Mouse (Mus musculus): ENCODE measurements at regions not wholly inside any gene's neighbourhood (a gene's known extent, or its start where the extent isn't known, plus 50 kb on each side); places are given as distances from the start of the nearest gene placed in this dataset.
"Not testable (repeated sequence)": the region's sequence is repeated elsewhere in the genome, so short reads cannot be mapped to it uniquely, and the experiment has no call there.

DNA sequence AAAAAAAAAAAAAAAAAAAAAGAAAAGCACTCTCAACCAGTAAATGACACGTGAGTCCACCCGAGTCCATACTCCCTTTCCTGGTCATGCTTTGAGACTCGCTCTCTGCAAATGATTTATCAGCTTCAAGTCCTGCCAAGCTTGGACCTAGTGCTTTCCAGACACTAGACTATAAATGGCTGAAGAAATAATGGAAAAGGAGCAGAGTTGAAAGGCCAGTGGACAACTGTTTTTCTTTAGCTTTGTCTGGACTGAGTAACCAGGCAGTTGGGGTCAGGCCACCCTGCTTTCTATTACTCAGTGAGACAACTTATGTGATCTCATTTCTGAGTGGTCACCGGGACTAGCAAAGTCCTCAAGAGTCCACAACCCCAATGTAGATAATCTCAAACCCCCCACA lies 112.9 kb downstream of the Kcns3 start:
- no peak for DNase-seq (ENCODE audit: low spot score)

DNA sequence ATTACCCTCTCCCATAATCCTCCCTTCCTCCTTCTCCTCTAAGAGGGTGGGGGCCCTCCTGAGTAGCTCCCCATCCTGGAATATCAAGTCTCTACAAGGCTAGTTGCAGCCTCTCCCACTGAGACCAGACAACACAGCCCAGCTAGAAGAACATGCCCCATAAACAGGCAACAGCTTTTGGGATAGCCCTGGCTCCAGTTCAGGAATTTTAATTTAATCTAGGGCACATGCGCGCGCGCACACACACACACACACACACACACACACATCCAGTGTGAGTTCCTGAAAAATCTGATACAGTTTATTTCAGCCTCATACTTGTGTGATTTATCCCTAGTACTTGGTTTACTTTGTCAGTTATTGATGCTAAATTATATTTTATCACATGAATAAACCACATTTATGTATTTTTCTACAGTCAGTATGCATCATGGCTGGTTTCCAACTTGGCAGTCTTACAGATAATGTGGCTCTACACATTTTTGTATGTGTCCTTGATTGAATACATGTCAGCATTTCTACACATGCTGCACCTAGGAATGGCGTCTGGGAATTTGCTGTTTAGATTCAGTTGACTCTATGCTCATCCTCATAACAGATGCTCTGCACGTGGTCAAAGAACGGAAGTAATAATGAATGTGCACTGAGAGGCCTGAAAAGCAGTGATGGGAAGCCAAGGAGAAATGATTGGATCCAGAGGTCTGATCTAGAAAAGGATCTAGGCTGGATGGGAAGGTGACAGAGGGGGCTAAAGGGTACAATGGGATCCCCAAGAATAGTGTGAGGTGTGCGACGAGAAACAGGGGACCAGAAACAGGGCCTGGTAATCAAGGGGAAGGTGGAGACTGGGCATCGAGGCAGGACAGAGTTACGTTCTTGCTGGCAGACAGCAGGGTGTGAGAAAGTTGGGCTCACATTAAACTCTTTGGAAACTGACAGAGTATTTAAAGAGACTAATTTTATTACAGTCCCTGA lies 130.0 kb downstream of the Kcns3 start:
- no peak for DNase-seq (ENCODE audit: low spot score)

DNA sequence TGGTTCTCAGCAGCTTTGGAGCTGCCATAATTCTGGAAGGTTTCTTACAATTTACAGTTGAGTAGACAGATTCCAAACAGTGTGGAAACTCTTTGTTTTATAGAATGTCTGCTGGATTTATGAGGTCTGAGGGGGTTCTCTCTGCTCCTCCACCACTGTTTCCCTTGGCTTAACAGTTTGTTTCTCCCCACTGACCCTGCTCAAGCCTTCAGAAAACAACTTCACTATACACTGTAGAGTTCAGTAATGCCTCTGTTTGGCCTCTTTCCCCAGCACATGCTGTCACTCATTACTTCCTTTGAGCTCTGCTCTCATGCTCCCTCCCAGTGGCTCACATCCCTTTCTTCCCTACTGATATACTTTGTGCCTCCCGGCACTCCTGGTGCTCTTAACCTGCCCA lies 139.7 kb downstream of the Kcns3 start:
- no peak for DNase-seq (ENCODE audit: low spot score)

DNA sequence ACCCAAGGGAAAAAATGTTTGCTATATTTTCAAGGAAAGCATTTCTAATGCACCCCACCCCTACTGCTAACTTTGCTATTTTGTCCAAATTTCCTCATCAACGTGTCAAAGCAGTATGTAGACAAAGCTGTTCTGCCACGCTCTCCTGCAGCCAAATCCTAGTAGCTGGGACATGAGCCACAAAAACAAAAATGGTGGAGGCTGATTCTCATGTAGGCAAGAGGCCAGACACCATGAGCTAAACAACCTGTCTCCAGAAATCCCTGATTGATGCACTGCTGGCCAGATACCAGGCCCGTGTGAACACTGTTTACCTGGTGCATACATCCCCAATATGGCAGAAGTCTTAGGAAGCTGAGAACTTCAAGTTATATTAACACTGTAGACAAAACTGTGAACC lies 166.6 kb downstream of the Kcns3 start:
- DNase-seq (ENCODE audit: low spot score): no peak

DNA sequence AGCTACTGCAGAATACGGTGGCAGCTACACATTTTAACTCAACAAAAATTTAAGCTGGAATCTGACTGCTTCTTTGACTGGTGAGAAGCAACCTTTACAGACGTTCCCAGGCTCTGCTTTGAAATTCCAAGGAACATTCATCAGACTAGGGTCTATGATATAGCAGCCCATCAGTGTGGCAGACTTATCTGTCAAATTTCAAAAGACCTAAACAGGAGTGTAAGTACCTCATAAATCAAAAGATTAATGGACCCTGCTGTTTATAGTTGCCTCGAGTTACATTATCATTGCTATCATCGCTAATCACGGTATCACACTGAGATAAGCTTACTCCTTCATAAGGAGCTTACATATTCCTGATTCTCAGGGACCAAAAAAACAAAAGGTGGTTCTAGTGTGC lies 201.7 kb downstream of the Kcns3 start:
- no peak for DNase-seq (ENCODE audit: low spot score)

DNA sequence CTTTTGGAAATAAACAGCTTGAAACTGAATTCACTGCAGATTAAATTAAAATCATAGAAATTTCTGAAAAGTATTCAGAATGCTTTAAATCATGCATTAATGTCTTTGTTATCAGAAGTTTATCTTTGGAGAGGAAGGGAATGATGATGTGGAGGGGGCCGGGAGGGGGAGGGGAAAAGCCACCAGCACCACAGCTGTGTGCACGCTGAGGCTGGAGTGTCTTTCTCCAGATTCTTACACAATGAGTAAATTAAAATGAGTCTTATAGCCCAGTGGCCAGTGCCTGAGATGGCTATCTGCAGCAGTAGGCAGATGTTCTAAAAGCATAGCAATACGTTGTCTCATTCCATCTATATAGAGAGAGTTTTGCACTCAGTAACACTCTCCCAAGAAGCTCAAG lies 209.8 kb downstream of the Kcns3 start:
- no peak for DNase-seq (ENCODE audit: low spot score)

DNA sequence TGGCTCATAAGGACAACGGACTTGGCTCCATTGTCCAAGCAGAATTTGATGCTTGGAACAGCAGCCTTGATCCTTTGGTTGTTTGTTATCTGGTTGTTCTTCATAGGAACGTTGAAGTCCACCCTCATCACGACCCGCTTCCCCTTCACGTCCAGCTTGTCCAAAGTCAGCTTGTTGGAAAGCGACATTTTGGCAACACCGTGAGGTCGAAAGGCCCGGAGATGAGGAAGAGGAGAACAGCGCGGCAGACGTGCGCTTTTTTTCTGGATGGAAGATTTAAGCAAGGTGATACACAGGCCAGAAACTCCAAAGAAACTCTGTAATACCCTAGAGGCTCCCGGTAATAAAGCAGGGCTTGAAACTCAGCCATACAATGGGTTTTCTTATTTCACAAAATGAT lies 250.8 kb downstream of the Kcns3 start:
- not testable (repeated sequence) for DNase-seq (ENCODE audit: low spot score)

DNA sequence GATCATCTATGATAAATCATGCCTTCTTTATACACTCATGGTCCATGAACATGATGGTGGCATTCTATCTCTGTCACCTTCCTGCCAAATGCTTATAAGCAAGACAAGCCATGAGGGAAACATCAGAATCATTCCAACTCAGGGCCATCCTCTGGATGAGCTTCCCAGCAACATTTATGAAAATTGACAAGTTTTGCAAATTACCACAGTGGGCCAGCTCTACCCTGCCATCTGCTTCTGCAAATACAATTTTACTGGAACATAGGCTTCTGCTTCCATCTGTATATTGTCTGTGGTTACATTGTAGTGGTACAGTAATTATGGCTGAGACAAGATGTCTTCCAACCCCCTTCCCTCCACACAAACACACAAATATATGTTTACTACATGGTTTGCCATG lies 272.1 kb downstream of the Kcns3 start:
- no peak for DNase-seq (ENCODE audit: low spot score)

DNA sequence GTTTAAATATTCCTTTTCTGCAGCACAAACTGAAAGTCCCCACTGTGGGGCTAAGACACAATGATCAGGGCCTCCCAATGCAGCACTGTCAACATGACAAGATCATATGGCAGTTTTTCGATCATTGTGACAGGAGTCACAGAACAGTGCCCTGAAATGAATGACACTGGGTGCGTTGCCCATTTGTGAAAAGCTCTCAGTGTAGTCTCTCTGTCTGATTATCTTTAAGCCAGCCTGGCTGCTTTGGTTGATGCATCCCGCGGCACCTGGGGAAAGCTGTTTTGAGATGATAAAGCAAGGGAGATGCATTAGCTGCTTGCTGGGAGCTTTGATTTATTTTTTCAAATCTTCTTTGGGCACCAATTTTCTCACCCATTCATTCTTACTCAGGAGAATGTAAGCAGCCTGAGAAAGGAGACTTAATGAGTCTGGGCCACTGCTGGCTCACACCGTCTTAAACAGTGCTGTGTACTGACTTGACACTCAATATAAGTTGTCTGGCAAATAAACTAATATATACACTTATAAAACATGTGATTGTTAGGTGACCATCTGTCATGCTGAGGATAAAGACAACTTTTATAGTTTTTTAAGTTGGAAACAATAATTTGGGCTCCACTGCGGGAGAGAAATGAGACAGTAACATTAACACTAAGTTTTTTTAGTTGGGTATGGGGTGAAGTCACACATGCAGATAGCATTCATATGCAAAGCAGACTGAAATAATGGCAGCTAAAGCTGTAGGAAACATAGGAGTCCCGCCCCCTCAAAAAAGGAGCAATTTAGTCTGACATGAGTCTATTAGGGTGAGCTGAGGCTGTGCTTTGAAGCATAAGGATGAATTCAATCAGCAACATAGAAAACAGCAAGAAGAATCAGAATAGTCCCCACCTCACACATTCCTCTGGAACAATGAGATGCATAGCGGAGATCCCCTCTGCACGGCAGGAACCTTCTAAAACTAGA lies 276.0 kb downstream of the Kcns3 start:
- DNase-seq (ENCODE audit: low spot score): no peak

DNA sequence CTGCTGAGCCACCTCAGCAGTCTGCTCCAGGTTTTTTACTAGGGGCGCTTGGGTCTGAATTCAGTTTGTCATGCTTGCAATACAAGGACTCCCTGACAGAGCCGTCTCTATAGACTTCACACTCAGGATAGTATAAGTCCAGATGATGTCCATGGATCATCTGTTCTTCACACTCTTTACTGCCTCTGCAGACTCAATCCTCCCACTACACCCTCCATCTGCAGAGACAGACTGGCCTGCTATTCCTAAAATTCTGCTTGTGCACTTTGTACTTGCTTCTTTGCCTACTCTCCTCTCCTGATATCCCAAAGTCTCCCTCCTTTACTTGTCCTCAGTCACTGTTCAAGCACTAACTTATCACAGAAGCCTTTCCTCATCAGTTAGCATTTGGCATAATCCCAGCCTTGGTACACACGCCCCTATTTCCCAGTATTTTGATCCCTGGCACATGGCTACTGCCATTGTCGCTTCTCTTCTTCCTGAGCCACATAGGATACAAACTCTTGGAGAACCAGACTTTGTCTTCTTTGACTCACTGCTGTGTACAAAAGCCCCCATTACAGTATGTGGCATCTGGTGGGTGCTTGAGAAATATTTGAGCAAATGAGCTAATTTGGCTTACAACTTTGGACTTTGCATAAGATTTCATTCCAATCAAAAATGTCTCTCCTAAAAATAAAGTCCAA lies 277.0 kb downstream of the Kcns3 start:
- no peak for DNase-seq (ENCODE audit: low spot score)

DNA sequence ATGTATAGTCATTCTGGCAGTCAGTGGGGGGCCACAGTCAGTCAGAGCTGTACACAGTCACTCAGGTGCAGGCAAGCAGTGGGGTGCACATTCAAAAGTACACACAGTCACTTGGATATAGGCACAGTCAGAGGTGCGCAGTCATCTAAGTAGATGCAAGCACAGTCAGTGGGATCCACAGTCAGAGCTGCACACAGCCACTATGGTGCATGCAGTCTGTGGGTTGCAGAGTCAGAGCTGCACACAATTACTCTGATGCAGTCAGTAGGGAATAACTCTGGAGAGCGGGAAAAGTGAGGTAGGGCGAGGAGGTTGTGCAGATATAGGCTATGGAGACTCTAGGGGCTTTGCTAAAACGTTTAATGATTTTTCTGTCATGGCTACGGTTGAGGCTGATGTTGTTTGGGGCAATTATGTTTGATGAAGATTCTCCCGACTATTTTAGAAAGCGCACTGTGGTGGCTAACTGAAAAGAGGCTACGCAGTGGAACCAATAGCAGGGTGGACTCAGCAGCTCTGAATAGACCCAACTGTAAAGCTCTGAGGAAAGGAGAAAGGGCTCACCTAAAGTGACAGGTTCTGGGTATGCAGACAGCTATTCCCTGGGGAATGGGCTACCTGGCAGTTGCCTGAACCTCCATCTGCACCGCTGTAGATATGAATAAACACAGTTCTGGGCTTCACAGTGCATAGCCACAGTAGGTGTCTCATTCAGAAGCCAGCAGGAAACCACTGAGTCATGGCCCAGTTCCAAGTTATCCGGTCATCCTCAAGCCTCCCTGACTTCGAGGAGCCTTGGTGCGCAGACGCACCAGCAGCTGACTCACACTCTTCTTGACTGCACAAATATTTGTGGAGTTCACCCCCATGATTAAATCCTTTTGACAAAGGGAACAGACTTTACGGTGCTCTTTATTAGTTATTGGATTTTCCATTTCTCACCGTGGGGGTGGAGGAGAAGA lies 282.9 kb downstream of the Kcns3 start:
- DNase-seq (ENCODE audit: low spot score): no peak

DNA sequence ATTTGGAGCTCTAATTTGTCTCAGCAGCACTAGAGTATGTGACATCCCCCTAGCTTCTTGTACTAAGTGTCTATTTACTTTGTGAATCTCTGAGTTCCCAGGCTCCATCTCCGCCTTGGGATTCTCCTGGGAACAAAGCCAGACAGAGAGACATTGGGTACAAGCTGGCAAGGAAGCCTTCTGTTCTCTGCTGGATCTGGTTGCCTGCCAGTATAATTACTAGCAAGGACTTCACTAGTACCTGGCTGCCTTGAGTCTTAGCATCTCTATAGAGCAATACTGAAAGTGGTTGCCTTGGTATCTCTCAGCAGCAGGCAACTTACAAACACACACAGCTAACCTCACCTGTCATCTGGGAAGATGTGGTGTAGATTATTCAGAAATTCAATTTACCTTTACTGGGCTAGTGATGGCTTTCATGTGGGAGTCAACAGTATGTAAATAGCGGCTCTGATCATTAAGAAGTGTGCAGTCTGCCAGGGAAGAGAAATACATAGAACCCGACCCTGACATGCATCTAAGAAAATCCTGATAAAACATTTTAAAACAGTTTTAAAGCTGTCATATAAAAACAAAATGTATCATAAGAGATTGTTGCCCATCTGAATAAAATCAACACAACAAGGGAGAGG lies 283.8 kb downstream of the Kcns3 start:
- DNase-seq (ENCODE audit: low spot score): no peak

DNA sequence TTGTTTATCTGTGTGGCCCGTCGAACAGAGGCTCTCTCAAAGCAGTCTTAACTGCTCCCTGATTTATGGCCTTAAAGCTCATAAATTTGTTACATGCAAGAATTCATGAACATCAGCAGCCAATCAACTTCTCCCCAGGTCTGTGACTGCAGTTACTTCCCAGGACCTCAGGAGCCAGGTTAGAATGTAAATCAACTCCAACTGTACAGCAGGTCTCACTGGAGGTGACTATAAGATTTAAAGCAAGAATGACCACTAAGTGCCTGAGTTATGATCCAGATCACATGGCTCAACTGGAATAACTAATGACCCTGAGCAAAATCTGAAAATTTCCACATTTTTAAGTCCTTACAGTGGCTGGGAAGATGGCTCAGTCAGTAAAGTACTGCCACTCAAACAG lies 285.6 kb downstream of the Kcns3 start:
- no peak for DNase-seq (ENCODE audit: low spot score)

DNA sequence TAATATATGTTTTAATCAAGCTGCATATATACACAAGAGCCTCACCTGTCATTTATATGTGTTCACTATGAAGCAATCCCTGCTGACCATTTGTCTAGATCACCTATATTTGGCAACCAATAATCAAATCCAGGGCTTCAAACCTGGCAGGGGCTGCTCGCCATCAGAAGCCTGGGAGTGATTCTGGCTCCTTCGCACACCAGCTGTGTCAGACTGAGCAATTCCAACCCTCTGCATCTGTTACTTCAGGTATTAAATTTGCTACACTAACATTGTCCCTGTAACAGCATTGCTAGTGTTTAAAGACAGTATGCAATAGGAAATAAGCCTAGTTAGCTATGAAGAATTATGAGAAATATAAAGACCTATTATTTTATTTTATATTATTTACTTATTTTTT lies 330.5 kb downstream of the Kcns3 start:
- no peak for DNase-seq (ENCODE audit: low spot score)

DNA sequence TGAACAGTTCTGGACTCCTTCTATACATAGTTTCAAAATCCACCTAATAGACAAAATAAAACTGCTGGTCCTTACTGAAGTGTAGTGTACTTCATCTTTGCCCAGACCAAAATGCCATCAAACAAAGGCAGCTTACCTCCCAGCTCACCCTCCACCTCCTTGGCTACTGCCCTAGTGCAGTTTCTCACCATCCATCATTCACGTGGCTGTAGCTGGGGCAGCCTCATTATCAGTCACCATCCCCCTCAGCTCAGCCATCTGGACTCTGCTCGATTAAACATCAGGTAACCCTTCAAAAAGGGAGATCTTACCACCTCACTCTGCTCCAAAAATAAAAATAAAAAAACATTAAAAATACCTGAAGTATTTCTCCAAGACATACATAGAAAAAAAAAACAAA lies 332.8 kb downstream of the Kcns3 start:
- DNase-seq (ENCODE audit: low spot score): peak; percentile 6

DNA sequence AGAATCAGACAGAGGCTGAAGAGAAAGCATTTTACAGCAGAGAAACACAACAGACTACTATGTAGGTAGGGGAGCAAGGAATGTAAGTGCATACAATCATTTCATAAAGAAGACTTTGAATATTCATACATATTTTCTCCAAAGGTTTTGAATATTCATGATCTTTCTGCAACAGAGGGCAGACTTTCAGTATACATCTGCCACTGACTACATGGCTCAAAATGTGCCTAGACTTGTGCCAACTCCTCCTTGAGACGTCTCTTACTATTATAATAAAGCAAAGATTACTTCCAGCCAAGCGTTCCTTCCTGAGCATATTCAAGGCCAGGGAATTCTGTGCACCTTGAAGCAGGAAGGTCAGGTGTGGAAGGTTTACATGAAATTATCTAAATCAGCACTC lies 333.3 kb downstream of the Kcns3 start:
- no peak for DNase-seq (ENCODE audit: low spot score)

DNA sequence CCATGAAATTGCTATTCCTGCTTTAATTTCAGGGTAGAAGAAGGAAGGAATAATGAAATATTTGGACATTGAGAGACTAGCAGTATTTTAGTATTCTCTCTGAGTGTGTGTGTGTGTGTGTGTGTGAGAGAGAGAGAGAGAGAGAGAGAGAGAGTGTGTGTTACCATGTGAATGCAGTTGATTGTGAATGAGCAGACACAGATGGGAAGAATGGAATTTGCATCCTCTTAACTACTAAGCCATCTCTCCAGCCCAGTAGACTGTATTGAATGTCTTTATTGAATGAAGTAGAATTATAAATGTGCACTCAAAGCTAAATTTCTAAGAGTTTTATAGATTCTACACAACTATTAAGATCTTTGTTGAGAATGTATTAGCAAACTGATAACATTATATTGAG lies 340.3 kb downstream of the Kcns3 start:
- DNase-seq (ENCODE audit: low spot score): no peak

DNA sequence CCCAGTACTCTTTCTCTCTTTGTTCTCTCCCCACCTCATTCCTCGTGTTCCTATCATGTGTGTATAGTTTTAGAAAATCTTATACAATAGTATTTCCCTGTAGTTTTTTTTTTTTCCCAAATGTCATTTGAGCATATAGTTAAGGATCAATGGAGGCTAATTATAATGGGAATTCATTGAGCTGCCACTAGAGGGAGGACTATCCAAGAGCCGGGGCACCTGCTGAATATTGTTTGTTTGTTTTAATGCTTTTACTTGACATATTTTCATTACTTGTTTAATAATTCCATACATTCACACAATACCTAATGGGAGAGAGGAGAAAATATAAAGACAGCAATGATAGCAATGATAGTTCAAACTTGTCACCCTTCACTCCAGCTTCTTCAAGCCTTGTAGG lies 346.4 kb downstream of the Kcns3 start:
- DNase-seq (ENCODE audit: low spot score): no peak

All from embryo, embryonic 10 days (tissue).